Mouse (Mus musculus): ENCODE measurements around the gene Dnm1.

- TF ChIP-seq POLR2A (IDR thresholded peaks at IDR 0.05; ENCODE audit: extremely low read depth, insufficient read depth, low read length) (no peak), CTCF (IDR thresholded peaks at IDR 0.05; ENCODE audit: low read depth, low read length) (peak; percentile 71)
Measured at GRCm38 (mm10) chr2:32307941-32308760, 45.0 kb downstream of the Dnm1 start.
